Mouse (Mus musculus) MEL (cell line): ENCODE results near the gene Mcu. TPM values are rescaled to one million over a fixed set of nuclear protein-coding genes. Genes with fewer than 3 reads are reported as not detected.

Experiments used
- DNase-seq: peaks from one replicate; pipeline ENCODE4 v3.0.0; 2011; ENCODE audit warnings: low read depth, low spot score
- H3K27ac ChIP-seq: 2 replicates; pipeline ENCODE4 v1.5.1; 2012; ENCODE audit warnings: low read depth, mild to moderate bottlenecking, control low read depth, low read length, moderate library complexity; ENCODE audit not compliant: control insufficient read depth
- H3K27me3 ChIP-seq, 2 experiments: fragments of 150-350 bp in 1 of 2; sonication (generic) in 1 of 2; 2 replicates each; pipeline ENCODE4 v1.6.1; 2012; ENCODE audit warnings: low read length in 2 of 2, mild to moderate bottlenecking in 2 of 2, improper control_type of control experiment in 1 of 2, moderate library complexity in 1 of 2; ENCODE audit not compliant: insufficient read depth in 2 of 2, control insufficient read depth in 1 of 2
- H3K36me3 ChIP-seq, 2 experiments: 2 replicates each; pipeline ENCODE4 v1.6.1; 2012 to 2014; ENCODE audit warnings: low read length in 2 of 2, improper control_type of control experiment in 1 of 2, inconsistent platforms in 1 of 2, mild to moderate bottlenecking in 1 of 2; ENCODE audit not compliant: insufficient read depth in 2 of 2, control insufficient read depth in 1 of 2
- H3K4me1 ChIP-seq, 2 experiments: fragments of 150-350 bp in 1 of 2; sonication (generic) in 1 of 2; 2 replicates each; pipeline ENCODE4 v1.6.1; 2012; ENCODE audit warnings: low read length in 2 of 2, improper control_type of control experiment in 1 of 2, mild to moderate bottlenecking in 1 of 2; ENCODE audit not compliant: insufficient read depth in 2 of 2, control insufficient read depth in 1 of 2
- H3K4me3 ChIP-seq, 2 experiments: fragments of 150-350 bp in 1 of 2; sonication (generic) in 1 of 2; 2 replicates each; pipeline ENCODE4 v1.5.1; 2012; ENCODE audit warnings: low read depth in 2 of 2, low read length in 2 of 2, mild to moderate bottlenecking in 2 of 2, moderate library complexity in 2 of 2, control low read depth in 1 of 2, improper control_type of control experiment in 1 of 2; ENCODE audit not compliant: control insufficient read depth in 1 of 2, insufficient read depth in 1 of 2
- H3K79me2 ChIP-seq: 2 replicates; pipeline ENCODE4 v1.6.1; 2012; ENCODE audit warnings: mild to moderate bottlenecking, low read length, moderate library complexity; ENCODE audit not compliant: control insufficient read depth, poor library complexity, insufficient read depth
- H3K9ac ChIP-seq: 2 replicates; pipeline ENCODE4 v1.6.1; 2012; ENCODE audit warnings: low read depth, mild to moderate bottlenecking, control low read depth, low read length, moderate library complexity; ENCODE audit not compliant: control insufficient read depth, poor library complexity, severe bottlenecking
- H3K9me3 ChIP-seq: fragments of 150-350 bp; sonication (generic); replicated peaks from 2 replicates; pipeline ENCODE4 v1.6.1; 2012; ENCODE audit warnings: mild to moderate bottlenecking, low read length, improper control_type of control experiment, moderate library complexity; ENCODE audit not compliant: insufficient read depth
- CHD1 ChIP-seq: IDR thresholded peaks from 2 replicates; pipeline ENCODE4 v1.6.1; 2012; ENCODE audit warnings: low read depth, mild to moderate bottlenecking, inconsistent platforms, low read length, improper control_type of control experiment
- ELF1 ChIP-seq: IDR thresholded peaks from 2 replicates; pipeline ENCODE4 v1.6.1; 2014; ENCODE audit warnings: low read depth, mild to moderate bottlenecking, inconsistent platforms, low read length, improper control_type of control experiment, moderate library complexity
- EP300 ChIP-seq, 2 experiments: IDR thresholded peaks; 2 replicates each; pipeline ENCODE4 v1.6.1; 2011; ENCODE audit warnings: improper control_type of control experiment in 2 of 2, low read length in 2 of 2, low read depth in 1 of 2, mild to moderate bottlenecking in 1 of 2
- ETS1 ChIP-seq: IDR thresholded peaks from 2 replicates; pipeline ENCODE4 v1.6.1; 2012; ENCODE audit warnings: low read depth, mild to moderate bottlenecking, inconsistent platforms, low read length, improper control_type of control experiment, moderate library complexity
- GABPA ChIP-seq: IDR thresholded peaks from 2 replicates; pipeline ENCODE4 v1.6.1; 2012; ENCODE audit warnings: low read depth, mild to moderate bottlenecking, inconsistent platforms, low read length, improper control_type of control experiment, moderate library complexity
- GATA1 ChIP-seq: IDR thresholded peaks from 2 replicates; pipeline ENCODE4 v1.6.1; 2011; ENCODE audit warnings: low read depth, low read length, improper control_type of control experiment
- HCFC1 ChIP-seq: IDR thresholded peaks from 2 replicates; pipeline ENCODE4 v1.6.1; 2012; ENCODE audit warnings: low read depth, mild to moderate bottlenecking, inconsistent platforms, low read length, improper control_type of control experiment, moderate library complexity
- JUND ChIP-seq: IDR thresholded peaks from 2 replicates; pipeline ENCODE4 v1.6.1; 2011; ENCODE audit warnings: low read depth, mild to moderate bottlenecking, improper control_type of control experiment, low read length
- MEF2A ChIP-seq: IDR thresholded peaks from 2 replicates; pipeline ENCODE4 v1.6.1; 2014; ENCODE audit warnings: low read depth, mild to moderate bottlenecking, inconsistent platforms, low read length, improper control_type of control experiment; ENCODE audit not compliant: poor library complexity, insufficient replicate concordance, severe bottlenecking; ENCODE audit errors: extremely low read depth
- NELFE ChIP-seq: IDR thresholded peaks from 2 replicates; pipeline ENCODE4 v1.6.1; 2011; ENCODE audit warnings: low read depth, low read length, improper control_type of control experiment
- NRF1 ChIP-seq: IDR thresholded peaks from 2 replicates; pipeline ENCODE4 v1.6.1; 2014; ENCODE audit warnings: low read depth, mild to moderate bottlenecking, inconsistent platforms, low read length, improper control_type of control experiment, moderate library complexity; ENCODE audit not compliant: poor library complexity, insufficient read depth, severe bottlenecking
- POLR2AphosphoS5 ChIP-seq: IDR thresholded peaks from 2 replicates; pipeline ENCODE4 v1.6.1; 2012; ENCODE audit warnings: low read depth, borderline replicate concordance, mild to moderate bottlenecking, inconsistent platforms, low read length, moderate library complexity, mixed read lengths
- SIN3A ChIP-seq: IDR thresholded peaks from 2 replicates; pipeline ENCODE4 v1.6.1; 2012; ENCODE audit warnings: low read length, improper control_type of control experiment, inconsistent platforms
- SMC3 ChIP-seq: IDR thresholded peaks from 2 replicates; pipeline ENCODE4 v1.6.1; 2011; ENCODE audit warnings: low read depth, low read length, improper control_type of control experiment
- TAL1 ChIP-seq: IDR thresholded peaks from 2 replicates; pipeline ENCODE4 v1.6.1; 2012; ENCODE audit warnings: mild to moderate bottlenecking, inconsistent platforms, low read length, moderate library complexity, mixed read lengths
- TCF12 ChIP-seq: IDR thresholded peaks from 2 replicates; pipeline ENCODE4 v1.6.1; 2014; ENCODE audit warnings: low read depth, mild to moderate bottlenecking, inconsistent platforms, low read length, improper control_type of control experiment, moderate library complexity
- UBTF ChIP-seq: IDR thresholded peaks from 2 replicates; pipeline ENCODE4 v1.6.1; 2012; ENCODE audit warnings: low read depth, mild to moderate bottlenecking, inconsistent platforms, low read length, improper control_type of control experiment, moderate library complexity, borderline replicate concordance; ENCODE audit not compliant: insufficient read depth
- USF1 ChIP-seq: IDR thresholded peaks from 2 replicates; pipeline ENCODE4 v1.6.1; 2014; ENCODE audit warnings: low read depth, mild to moderate bottlenecking, inconsistent platforms, low read length, improper control_type of control experiment, moderate library complexity
- USF2 ChIP-seq, 2 experiments: IDR thresholded peaks; 2 replicates each; pipeline ENCODE4 v1.6.1; 2011 to 2012; ENCODE audit warnings: improper control_type of control experiment in 2 of 2, low read length in 2 of 2, borderline replicate concordance in 1 of 2, inconsistent platforms in 1 of 2, low read depth in 1 of 2, mild to moderate bottlenecking in 1 of 2; ENCODE audit not compliant: insufficient read depth in 1 of 2
- ZC3H11A ChIP-seq: IDR thresholded peaks from 2 replicates; pipeline ENCODE4 v1.6.1; 2012; ENCODE audit warnings: low read depth, mild to moderate bottlenecking, inconsistent platforms, low read length, improper control_type of control experiment
- ZNF384 ChIP-seq: IDR thresholded peaks from 2 replicates; pipeline ENCODE4 v1.6.1; 2012; ENCODE audit warnings: low read depth, mild to moderate bottlenecking, inconsistent platforms, low read length, improper control_type of control experiment
- polyA plus RNA-seq, 2 experiments: library from polyadenylated mRNA; stranded (reverse) in 1 of 2; unstranded in 1 of 2; fragments of >175 nt in 1 of 2; fragments of >200 nt in 1 of 2; gene quantifications; 2 replicates each; pipeline versions ENCODE4 v1.2.1 to v1.2.4; 2012; ENCODE audit warnings: low replicate concordance in 2 of 2, low read depth in 1 of 2; ENCODE audit not compliant: insufficient read length in 2 of 2, insufficient read depth in 1 of 2, missing spikeins in 1 of 2
- total RNA-seq: library from RNA; depleted of rRNA; stranded (reverse); fragments of 300-350 nt; gene quantifications from 2 replicates; pipeline ENCODE4 v1.2.3, GENCODE M21; 2012

The Mcu gene
- total and polyA plus RNA-seq, 3 experiments: 7.7 to 9.4 TPM; not detected in 1

- H3K9ac ChIP-seq: no peak overlapping the region
- H3K4me3 ChIP-seq: no peak overlapping the region
- no peak overlapping the region for H3K27ac ChIP-seq
- no peaks in the 10 kb centered on the region for H3K9me3 ChIP-seq
- no peak for DNase-seq
- TF ChIP-seq USF1 (no peak), NRF1 (no peak), ZC3H11A (no peak), TCF12 (no peak), GATA1 (no peak)
- TF ChIP-seq, all 39 proteins: peak for 0
- no peaks in the 10 kb centered on the region for H3K79me2 ChIP-seq
- H3K27me3 ChIP-seq: no peaks in the 10 kb centered on the region
- H3K4me1 ChIP-seq: no peaks in the 10 kb centered on the region
- H3K36me3 ChIP-seq: no peaks in the 10 kb centered on the region; a peak in 1 of 4 replicates
Observed at GRCm38 (mm10) chr10:59506711-59507110, 109.8 kb downstream of the Mcu start.

GRCm38 (mm10) chr10:59504291-59504690 lies 112.2 kb downstream of the Mcu start:
- no peaks in the 10 kb centered on the region for H3K9me3 ChIP-seq
- no peaks in the 10 kb centered on the region for H3K79me2 ChIP-seq
- TF ChIP-seq CHD1 (no peak), ETS1 (no peak), NRF1 (no peak), ELF1 (no peak), EP300 (IDR thresholded peaks at IDR 0.05; ENCODE audit: low read depth in 1 of 2, low read length in 2 of 2) (no peak), SMC3 (no peak), GATA1 (no peak), JUND (no peak), USF2 (IDR thresholded peaks at IDR 0.05; ENCODE audit: borderline replicate concordance in 1 of 2, insufficient read depth in 1 of 2, low read depth in 1 of 2, low read length in 2 of 2) (no peak), POLR2AphosphoS5 (no peak), UBTF (no peak), ZNF384 (no peak), HCFC1 (no peak), NELFE (no peak), MEF2A (no peak), TAL1 (no peak), GABPA (no peak), SIN3A (no peak)
- no peak overlapping the region for H3K27ac ChIP-seq
- no peak overlapping the region for H3K4me3 ChIP-seq
- no peak overlapping the region for H3K9ac ChIP-seq
- H3K4me1 ChIP-seq: no peaks in the 10 kb centered on the region
- DNase-seq: no peak
- no peaks in the 10 kb centered on the region; a peak in 1 of 4 replicates for H3K36me3 ChIP-seq
- no peaks in the 10 kb centered on the region for H3K27me3 ChIP-seq
